In genomic region chr12:26867731-26868130, GRCm38 (mm10) we compare ENCODE assay signal across 12 mouse cellular contexts.
"Had no signal": no experiment of that assay in that cellular context is flagged by ENCODE, and none has a peak within 500 bp of the region (broad histone marks: within the 10 kb centered on the region; RNA-seq: fewer than 3 reads in every experiment).

No protein-coding gene starts in this region.

- H3K9ac ChIP-seq: limb, embryonic 13.5 days; liver, embryonic 14.5 days; neural tube, embryonic 13.5 days had no signal

- H3K9me3 ChIP-seq: limb, embryonic 13.5 days; neural tube, embryonic 13.5 days had no signal

- H3K27ac ChIP-seq: limb, embryonic 13.5 days; liver, embryonic 14.5 days; neural tube, embryonic 13.5 days had no signal

- H3K4me2 ChIP-seq: limb, embryonic 13.5 days; neural tube, embryonic 13.5 days had no signal

- H3K4me3 ChIP-seq: limb, embryonic 13.5 days; neural tube, embryonic 13.5 days had no signal

- H3K27me3 ChIP-seq: limb, embryonic 13.5 days; neural tube, embryonic 13.5 days had no signal

- H3K4me1 ChIP-seq: limb, embryonic 13.5 days had no signal

- H3K36me3 ChIP-seq: limb, embryonic 13.5 days; neural tube, embryonic 13.5 days had no signal

- DNase-seq: kidney, postnatal 14 days; left cerebral cortex, postnatal 4 days; lung, adult 18-20 months; midbrain, embryonic 14.5 days; retina, postnatal 1 day; right cerebral cortex, postnatal 4 days; spleen, adult 18-20 months; thymus, adult 18-20 months; thymus, postnatal 14 days had no signal
